Mouse (Mus musculus) myocyte (in vitro differentiated cells): ENCODE measurements around the gene Zfp69. TPM values are rescaled to one million over a fixed set of nuclear protein-coding genes. Genes with fewer than 3 reads are reported as not detected.

Experiments
- H3K27me3 ChIP-seq: one replicate; pipeline ENCODE4 v1.6.1; 2011; ENCODE audit not compliant: control insufficient read depth, insufficient read depth, insufficient read length
- H3K36me3 ChIP-seq: one replicate; pipeline ENCODE4 v1.6.1; 2011; ENCODE audit not compliant: control insufficient read depth, insufficient read depth
- H3K4me2 ChIP-seq: one replicate; pipeline ENCODE4 v1.6.1; 2011; ENCODE audit warnings: low read depth, control low read depth
- H3K4me3 ChIP-seq: one replicate; pipeline ENCODE4 v1.5.1; 2011; ENCODE audit warnings: mild to moderate bottlenecking, control low read depth, moderate library complexity
- H3K79me2 ChIP-seq: one replicate; pipeline ENCODE4 v1.6.1; 2011; ENCODE audit not compliant: control insufficient read depth, insufficient read depth
- H3ac ChIP-seq: one replicate; pipeline ENCODE4 v1.6.1; 2011; ENCODE audit not compliant: control insufficient read depth, insufficient read length
- CEBPB ChIP-seq: IDR thresholded peaks from 2 replicates; pipeline ENCODE4 v1.6.1; 2011; ENCODE audit warnings: mild to moderate bottlenecking, moderate library complexity; ENCODE audit not compliant: poor library complexity, insufficient read depth, severe bottlenecking
- E2F4 ChIP-seq: IDR thresholded peaks from one replicate; pipeline ENCODE4 v1.6.1; 2011; ENCODE audit warnings: mild to moderate bottlenecking, control low read depth, moderate library complexity; ENCODE audit not compliant: insufficient read depth
- MAX ChIP-seq: IDR thresholded peaks from one replicate; pipeline ENCODE4 v1.6.1; 2011; ENCODE audit warnings: low read depth, mild to moderate bottlenecking, control low read depth
- MYOD1 ChIP-seq, 3 experiments: IDR thresholded peaks; one replicate each; pipeline ENCODE4 v1.6.1; 2011; ENCODE audit warnings: control low read depth in 2 of 3, low read depth in 2 of 3, mild to moderate bottlenecking in 2 of 3, moderate library complexity in 1 of 3; ENCODE audit not compliant: insufficient read length in 2 of 3, control insufficient read depth in 1 of 3
- MYOG ChIP-seq, 3 experiments: IDR thresholded peaks; one replicate each; pipeline ENCODE4 v1.6.1; 2011; ENCODE audit warnings: control low read depth in 2 of 3, low read depth in 2 of 3, mild to moderate bottlenecking in 2 of 3; ENCODE audit not compliant: insufficient read length in 2 of 3, control insufficient read depth in 1 of 3, insufficient read depth in 1 of 3
- POLR2A ChIP-seq: IDR thresholded peaks from one replicate; pipeline ENCODE4 v1.6.1; 2011; ENCODE audit warnings: low read depth, mild to moderate bottlenecking, control low read depth, moderate library complexity; ENCODE audit not compliant: insufficient read length
- POLR2AphosphoS2 ChIP-seq: IDR thresholded peaks from one replicate; pipeline ENCODE4 v1.6.1; 2011; ENCODE audit warnings: low read depth, control low read depth; ENCODE audit not compliant: insufficient read length
- REST ChIP-seq: IDR thresholded peaks from one replicate; pipeline ENCODE4 v1.6.1; 2011; ENCODE audit warnings: mild to moderate bottlenecking, control low read depth, moderate library complexity; ENCODE audit not compliant: insufficient read depth, insufficient read length
- SRF ChIP-seq: IDR thresholded peaks from one replicate; pipeline ENCODE4 v1.6.1; 2011; ENCODE audit warnings: low read depth; ENCODE audit not compliant: control insufficient read depth, insufficient read length
- TCF12 ChIP-seq: IDR thresholded peaks from one replicate; pipeline ENCODE4 v1.6.1; 2011; ENCODE audit warnings: mild to moderate bottlenecking, control low read depth; ENCODE audit not compliant: poor library complexity, insufficient read depth, severe bottlenecking
- TCF3 ChIP-seq: IDR thresholded peaks from one replicate; pipeline ENCODE4 v1.6.1; 2011; ENCODE audit warnings: low read depth, control low read depth; ENCODE audit not compliant: insufficient read length
- USF1 ChIP-seq: IDR thresholded peaks from one replicate; pipeline ENCODE4 v1.6.1; 2011; ENCODE audit warnings: low read depth, mild to moderate bottlenecking, control low read depth, moderate library complexity
- polyA plus RNA-seq: library from polyadenylated mRNA; unstranded; fragments of >200 nt; fragmentation: generic; extraction: Trizol; gene quantifications from one replicate; pipeline ENCODE4 v1.2.1, GENCODE M21; 2012; ENCODE audit warnings: missing spikeins

Gene Zfp69
- polyA plus RNA-seq, 1 experiment: 0.61 TPM

- Histone ChIP-seq H3K4me2 (no peak overlapping the region), H3K27me3 (no peaks in the 10 kb centered on the region), H3K4me3 (no peak overlapping the region), H3ac (no peak overlapping the region), H3K36me3 (peaks cover 10% of the 10 kb centered on the region), H3K79me2 (peaks cover 19% of the 10 kb centered on the region)
- no peak for TF ChIP-seq USF1
- no peak for TF ChIP-seq SRF
- TF ChIP-seq REST: no peak
- TF ChIP-seq MYOG (IDR thresholded peaks at IDR 0.05; ENCODE audit: control insufficient read depth in 1 of 3, insufficient read depth in 1 of 3, insufficient read length in 2 of 3, low read depth in 2 of 3): no peak
- TF ChIP-seq POLR2A: no peak
- TF ChIP-seq MYOD1 (IDR thresholded peaks at IDR 0.05; ENCODE audit: control insufficient read depth in 1 of 3, insufficient read length in 2 of 3, low read depth in 2 of 3): no peak
- TF ChIP-seq TCF3: no peak
- no peak for TF ChIP-seq TCF12
Observed at GRCm38 (mm10) chr4:120987319-120987718, 35.8 kb upstream of the Zfp69 start.

- peaks cover 18% of the 10 kb centered on the region for H3K36me3 ChIP-seq
- no peak overlapping the region for H3ac ChIP-seq
- peak overlapping the region; percentile 49 for H3K4me2 ChIP-seq
- H3K27me3 ChIP-seq: no peaks in the 10 kb centered on the region
- no peak overlapping the region for H3K4me3 ChIP-seq
- TF ChIP-seq TCF12 (no peak), REST (no peak), MYOG (IDR thresholded peaks at IDR 0.05; ENCODE audit: control insufficient read depth in 1 of 3, insufficient read depth in 1 of 3, insufficient read length in 2 of 3, low read depth in 2 of 3) (no peak), POLR2AphosphoS2 (no peak)
- peaks cover 10% of the 10 kb centered on the region for H3K79me2 ChIP-seq
Observed at GRCm38 (mm10) chr4:120986446-120986845, 34.9 kb upstream of the Zfp69 start.

DNA sequence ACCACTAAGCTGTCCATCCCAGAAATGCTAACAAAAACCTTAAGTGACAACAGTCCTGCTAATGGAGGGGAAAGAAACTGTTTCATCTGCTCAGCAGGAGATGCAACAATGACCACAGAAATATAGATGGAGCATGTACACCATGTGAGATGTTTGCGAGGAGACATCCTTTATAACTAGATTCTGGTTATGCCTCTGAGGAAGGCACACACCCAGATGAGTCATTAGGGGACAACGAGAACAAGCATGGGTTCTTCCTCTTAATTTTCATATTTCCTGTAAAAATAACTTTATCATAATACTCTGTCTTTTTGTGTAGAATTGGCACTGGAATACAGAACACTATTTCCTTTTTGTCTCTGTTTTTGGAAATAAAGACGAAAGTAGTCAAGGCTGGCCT is 26.7 kb upstream of the Zfp69 start:
- Histone ChIP-seq H3K27me3 (no peaks in the 10 kb centered on the region), H3K4me2 (peak overlapping the region; percentile 12), H3K36me3 (peaks cover 35% of the 10 kb centered on the region), H3ac (no peak overlapping the region), H3K4me3 (no peak overlapping the region), H3K79me2 (no peaks in the 10 kb centered on the region)
- TF ChIP-seq POLR2AphosphoS2 (no peak), TCF3 (no peak)

GRCm38 (mm10) chr4:120975428-120975734 is 23.9 kb upstream of the Zfp69 start:
- Histone ChIP-seq H3ac (no peak overlapping the region), H3K36me3 (peaks cover 31% of the 10 kb centered on the region), H3K79me2 (no peaks in the 10 kb centered on the region), H3K27me3 (no peaks in the 10 kb centered on the region), H3K4me3 (no peak overlapping the region), H3K4me2 (no peak overlapping the region)
- TF ChIP-seq CEBPB (no peak), TCF12 (no peak), SRF (no peak), E2F4 (no peak), TCF3 (no peak), MAX (no peak), POLR2AphosphoS2 (no peak), MYOD1 (IDR thresholded peaks at IDR 0.05; ENCODE audit: control insufficient read depth in 1 of 3, insufficient read length in 2 of 3, low read depth in 2 of 3) (no peak)

GRCm38 (mm10) chr4:120974711-120975427 is 23.4 kb upstream of the Zfp69 start:
- peaks cover 29% of the 10 kb centered on the region for H3K36me3 ChIP-seq
- no peak overlapping the region for H3ac ChIP-seq
- no peak overlapping the region for H3K4me3 ChIP-seq
- TF ChIP-seq POLR2A (no peak), TCF12 (no peak), E2F4 (no peak), CEBPB (no peak), MAX (no peak), USF1 (no peak), SRF (no peak)
- no peak overlapping the region for H3K4me2 ChIP-seq
- no peaks in the 10 kb centered on the region for H3K27me3 ChIP-seq
- no peaks in the 10 kb centered on the region for H3K79me2 ChIP-seq

GRCm38 (mm10) chr4:120971842-120972241 is 20.3 kb upstream of the Zfp69 start:
- Histone ChIP-seq H3K4me3 (no peak overlapping the region), H3K36me3 (peaks cover 29% of the 10 kb centered on the region), H3ac (no peak overlapping the region), H3K79me2 (no peaks in the 10 kb centered on the region), H3K27me3 (no peaks in the 10 kb centered on the region), H3K4me2 (no peak overlapping the region)
- TF ChIP-seq MAX (no peak), REST (no peak), MYOG (IDR thresholded peaks at IDR 0.05; ENCODE audit: control insufficient read depth in 1 of 3, insufficient read depth in 1 of 3, insufficient read length in 2 of 3, low read depth in 2 of 3) (no peak), E2F4 (no peak), CEBPB (no peak), TCF3 (no peak), POLR2AphosphoS2 (no peak)
